Mouse (Mus musculus) small intestine, adult 2 months (tissue): Measurements from ENCODE around the gene BC017158. TPM values are rescaled to one million over a fixed set of nuclear protein-coding genes. Genes with fewer than 3 reads are reported as not detected.
A peak's percentile ranks its signal among the peaks of the same experiment; 100 is the strongest.
"Not testable (repeated sequence)": the region's sequence is repeated elsewhere in the genome, so short reads cannot be mapped to it uniquely, and the experiment has no call there.

Experiments used
- H3K27ac ChIP-seq: fragments of 200-500 bp; 2 replicates; pipeline ENCODE4 v1.5.1; 2012; ENCODE audit warnings: low read depth, low read length, control low read depth, inconsistent platforms; ENCODE audit not compliant: insufficient read depth
- H3K27me3 ChIP-seq: fragments of 200-500 bp; 2 replicates; pipeline ENCODE4 v1.6.1; 2012; ENCODE audit warnings: mild to moderate bottlenecking, moderate library complexity, low read length, inconsistent platforms; ENCODE audit not compliant: control insufficient read depth, insufficient read depth
- H3K36me3 ChIP-seq: fragments of 200-500 bp; 2 replicates; pipeline ENCODE4 v1.6.1; 2012; ENCODE audit warnings: mild to moderate bottlenecking, low read length, control low read depth, inconsistent platforms; ENCODE audit not compliant: control insufficient read depth, insufficient read depth
- H3K4me1 ChIP-seq: fragments of 200-500 bp; 2 replicates; pipeline ENCODE4 v1.6.1; 2012; ENCODE audit warnings: low read length, inconsistent platforms, mixed read lengths; ENCODE audit not compliant: control insufficient read depth, insufficient read depth, insufficient read length
- H3K4me3 ChIP-seq: fragments of 200-500 bp; 2 replicates; pipeline ENCODE4 v1.5.1; 2012; ENCODE audit warnings: low read depth, mild to moderate bottlenecking, control low read depth, inconsistent platforms, low read length, moderate library complexity
- CTCF ChIP-seq: fragments of 200-500 bp; IDR thresholded peaks from 2 replicates; pipeline ENCODE4 v1.5.1; 2012; ENCODE audit warnings: low read depth, mild to moderate bottlenecking, control low read depth, inconsistent platforms, low read length, moderate library complexity, mixed read lengths; ENCODE audit not compliant: insufficient replicate concordance, insufficient read length; ENCODE audit errors: extremely low read depth
- POLR2A ChIP-seq: fragments of 200-500 bp; IDR thresholded peaks from 2 replicates; pipeline ENCODE4 v1.6.1; 2012; ENCODE audit warnings: low read depth, mild to moderate bottlenecking, control low read depth, inconsistent platforms, low read length, moderate library complexity
- WGBS: fragments of 180-500 bp; shearing (Covaris S2); methylation state at CpG from one replicate; pipeline ENCODE4 v1.1.7; 2018; 5-methylcytosine and 5-hydroxymethylcytosine counted together
- polyA plus RNA-seq: library from polyadenylated mRNA; depleted of rRNA; stranded (reverse); fragments of >200 nt; gene quantifications from 2 replicates; pipeline ENCODE4 v1.2.3, GENCODE M21; 2012; rRNA removed

Gene BC017158
- polyA plus RNA-seq, result 47.4 and 52.7 TPM in 2 replicates

DNA sequence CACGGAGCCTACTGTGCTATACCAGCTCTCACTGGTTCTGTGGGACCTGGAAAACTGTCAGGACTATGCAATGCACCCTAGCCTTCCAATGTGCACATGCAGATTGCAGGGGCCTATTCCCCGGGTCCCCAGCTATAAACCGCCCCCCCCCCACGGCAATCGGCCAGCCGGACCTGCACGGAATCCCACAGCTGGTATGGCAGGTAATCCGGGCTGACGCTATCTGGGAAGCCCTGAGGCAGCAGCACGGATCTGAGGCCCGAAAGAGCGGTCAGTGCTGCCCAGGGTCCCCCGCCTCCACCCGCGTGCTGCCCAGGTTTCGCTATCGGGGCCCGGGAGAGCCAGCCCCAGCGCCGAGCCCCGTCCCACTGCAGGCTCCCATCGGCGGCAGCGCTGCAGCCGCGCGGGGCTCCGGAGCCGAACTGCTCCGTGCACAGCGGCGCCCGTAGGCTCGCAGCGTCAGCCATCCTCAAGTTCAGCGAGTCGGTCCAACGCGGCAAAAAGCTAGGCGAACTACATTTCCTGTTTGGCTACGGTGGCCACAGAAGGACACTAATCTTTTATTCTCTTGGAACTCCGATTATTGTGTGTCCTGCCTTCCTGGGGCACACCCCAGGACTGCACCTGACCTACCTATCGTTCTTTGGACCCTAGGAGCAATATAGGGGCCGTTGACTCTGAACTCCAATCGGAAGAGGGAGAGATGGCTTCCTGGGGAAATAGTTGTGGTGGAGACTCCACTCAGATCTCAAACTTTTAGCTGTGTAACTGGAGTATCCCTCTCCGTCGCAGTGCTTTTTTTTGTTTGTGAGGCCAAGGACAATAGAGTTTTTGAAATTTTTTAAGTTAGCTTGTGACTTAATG lies at the start of gene BC017158:
Gene BC017158 (minus strand): TSS at position 554 of the 864 bp plus-strand sequence.
- Histone ChIP-seq H3K4me3 (peak within 1 kb of the TSS; percentile 88), H3K36me3 (0 out of 2 replicates have a peak, but pooled peaks cover 3% of the 10 kb centered on the region), H3K4me1 (no peaks in the 10 kb centered on the region; the same call in 1 of the 2 replicates), H3K27me3 (no peaks in the 10 kb centered on the region), H3K27ac (peak within 1 kb of the TSS; percentile 36)
- TF ChIP-seq POLR2A (peak; percentile 32; the same call in 1 of the 2 replicates), CTCF (no peak)
- WGBS, result under 1% methylated on average over 47 of the region's 47 CpGs

DNA sequence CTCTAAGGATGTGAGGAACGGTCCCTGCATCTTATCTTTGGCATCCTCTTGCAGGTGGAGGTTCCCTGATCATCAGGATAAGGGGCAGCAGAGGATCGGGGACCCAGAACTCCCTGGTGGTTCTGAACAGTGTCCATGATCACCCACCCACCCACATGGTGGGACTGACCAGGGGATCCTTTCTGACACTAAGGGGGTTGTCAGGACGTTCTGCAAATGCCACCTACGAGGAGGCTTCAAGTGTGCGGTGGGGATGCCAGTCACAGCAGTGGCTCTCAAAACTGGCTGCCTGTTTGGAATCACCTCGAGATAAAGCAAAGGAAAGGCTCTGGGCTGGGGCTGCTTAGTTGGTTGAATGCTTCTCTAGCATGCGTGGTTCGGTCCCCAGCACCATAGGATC lies 49.0 kb upstream of the BC017158 start:
- H3K4me3 ChIP-seq, result no peak overlapping the region
- no peaks in the 10 kb centered on the region for H3K36me3 ChIP-seq
- TF ChIP-seq CTCF (no peak), POLR2A (no peak)
- no peak overlapping the region for H3K27ac ChIP-seq
- WGBS, result 77% methylated on average over 8 of the region's 8 CpGs
- peaks cover 12% of the 10 kb centered on the region; the same call in 1 of the 2 replicates for H3K4me1 ChIP-seq
- no peaks in the 10 kb centered on the region for H3K27me3 ChIP-seq

DNA sequence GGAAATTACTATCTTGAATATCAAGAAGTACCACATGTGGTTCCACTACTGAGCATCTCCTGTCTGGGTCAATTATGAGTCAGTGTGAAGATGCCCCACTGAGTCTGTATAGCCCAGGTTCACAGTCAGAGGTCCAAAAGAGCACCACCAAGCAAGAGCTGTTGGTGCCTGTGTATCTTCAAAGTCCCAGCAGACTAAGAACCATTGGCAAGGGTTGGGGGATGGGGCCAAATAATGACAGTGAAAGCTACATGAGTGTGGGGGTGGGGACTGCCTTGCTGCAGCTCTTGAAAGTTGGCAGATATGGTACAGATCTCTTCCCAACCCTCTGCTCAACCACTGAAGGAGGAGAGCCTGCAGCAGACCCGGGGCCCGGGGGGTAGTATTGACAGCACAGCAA lies 48.6 kb upstream of the BC017158 start:
- H3K4me3 ChIP-seq, result no peak overlapping the region
- TF ChIP-seq POLR2A, result no peak
- TF ChIP-seq CTCF, result no peak
- no peaks in the 10 kb centered on the region for H3K27me3 ChIP-seq
- H3K4me1 ChIP-seq, result peaks cover 12% of the 10 kb centered on the region; the same call in 1 of the 2 replicates
- H3K36me3 ChIP-seq, result no peaks in the 10 kb centered on the region
- 28% methylated on average over 2 of the region's 2 CpGs for WGBS
- no peak overlapping the region for H3K27ac ChIP-seq

DNA sequence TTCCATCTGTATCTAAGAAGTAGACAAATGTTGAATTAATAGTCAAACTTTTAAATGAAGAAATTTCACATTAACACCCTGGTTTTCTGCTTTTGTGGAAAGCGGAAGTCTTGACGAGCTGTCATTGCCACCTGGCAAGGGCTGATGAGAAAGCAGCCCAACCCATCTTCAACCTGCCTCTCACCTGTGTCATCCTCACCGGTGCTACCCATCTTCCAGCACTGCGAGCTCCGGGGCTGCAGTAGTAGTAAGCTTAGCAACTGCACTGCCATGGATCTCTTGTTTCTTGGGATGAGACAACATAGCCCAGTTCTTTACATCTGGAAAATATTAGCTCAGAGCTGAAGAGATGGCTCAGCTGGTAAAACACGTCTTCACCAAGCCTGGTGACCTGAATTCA lies 47.7 kb upstream of the BC017158 start:
- H3K4me1 ChIP-seq, result peaks cover 12% of the 10 kb centered on the region; the same call in 1 of the 2 replicates
- 88% methylated on average over 6 of the region's 6 CpGs for WGBS
- H3K4me3 ChIP-seq, result no peak overlapping the region
- no peak overlapping the region for H3K27ac ChIP-seq
- H3K27me3 ChIP-seq, result no peaks in the 10 kb centered on the region
- H3K36me3 ChIP-seq, result no peaks in the 10 kb centered on the region
- TF ChIP-seq CTCF (no peak), POLR2A (no peak)

DNA sequence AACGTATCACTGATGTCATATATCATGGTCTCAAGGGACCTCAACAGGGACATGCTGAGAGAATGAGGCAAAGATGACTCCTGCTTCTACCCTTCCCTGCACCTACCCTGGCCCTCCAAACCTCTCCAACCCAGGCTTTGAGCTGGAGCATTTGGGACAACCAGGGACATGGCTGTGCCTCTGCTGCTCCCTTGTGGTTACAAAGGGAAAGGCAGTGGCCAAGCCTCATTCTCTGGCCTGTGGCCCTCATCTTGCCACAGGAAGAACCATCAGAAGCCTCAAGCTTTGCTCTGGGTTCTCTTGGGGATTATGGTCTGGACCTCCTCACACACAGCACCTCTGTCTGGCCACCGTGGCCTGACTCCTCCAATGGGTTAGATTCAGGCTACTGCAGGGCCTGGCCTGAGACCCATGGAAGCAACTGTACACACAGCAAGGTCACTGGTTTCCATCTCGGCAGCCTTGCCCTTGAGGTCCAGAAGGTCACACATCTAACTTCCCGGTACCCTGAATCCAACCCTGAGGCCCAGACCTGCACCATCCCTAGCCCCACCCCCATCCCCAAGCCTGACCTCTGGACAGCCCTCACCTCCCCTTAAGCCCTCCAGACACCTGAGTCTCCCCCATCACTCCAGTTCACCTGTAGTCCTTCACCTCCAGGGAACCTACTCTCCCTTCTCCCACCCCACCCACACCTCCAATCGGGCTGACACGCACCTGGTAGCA lies 47.1 kb upstream of the BC017158 start:
- 53% methylated on average over 6 of the region's 6 CpGs for WGBS
- TF ChIP-seq POLR2A (no peak), CTCF (peak; percentile 94)
- H3K27me3 ChIP-seq, result no peaks in the 10 kb centered on the region
- peaks cover 7% of the 10 kb centered on the region; the same call in 1 of the 2 replicates for H3K4me1 ChIP-seq
- no peak overlapping the region for H3K27ac ChIP-seq
- H3K4me3 ChIP-seq, result no peak overlapping the region
- no peaks in the 10 kb centered on the region for H3K36me3 ChIP-seq

DNA sequence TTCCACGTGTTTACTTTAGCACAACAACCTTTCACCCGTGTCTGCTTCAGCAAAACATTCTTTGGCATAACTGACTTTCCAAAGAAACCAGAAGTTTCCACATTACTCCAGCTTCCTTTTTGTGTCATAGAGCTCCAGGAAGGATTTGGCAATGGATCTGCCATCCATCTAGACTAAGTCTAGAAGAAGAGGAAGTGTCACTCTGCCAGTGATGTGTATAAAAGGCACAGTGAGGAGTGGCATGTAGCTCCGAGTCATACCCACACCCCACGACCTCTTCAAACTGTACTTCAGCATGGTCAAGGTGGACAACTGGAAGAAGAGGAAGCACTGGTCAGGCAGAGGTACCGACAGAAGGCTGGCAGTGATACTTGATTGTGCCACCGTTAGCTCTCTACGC lies 46.5 kb upstream of the BC017158 start:
- no peaks in the 10 kb centered on the region for H3K36me3 ChIP-seq
- H3K27me3 ChIP-seq, result no peaks in the 10 kb centered on the region
- H3K4me3 ChIP-seq, result no peak overlapping the region
- TF ChIP-seq CTCF (no peak), POLR2A (no peak)
- H3K27ac ChIP-seq, result no peak overlapping the region
- peaks cover 4% of the 10 kb centered on the region; the same call in 1 of the 2 replicates for H3K4me1 ChIP-seq
- 72% methylated on average over 7 of the region's 7 CpGs for WGBS

DNA sequence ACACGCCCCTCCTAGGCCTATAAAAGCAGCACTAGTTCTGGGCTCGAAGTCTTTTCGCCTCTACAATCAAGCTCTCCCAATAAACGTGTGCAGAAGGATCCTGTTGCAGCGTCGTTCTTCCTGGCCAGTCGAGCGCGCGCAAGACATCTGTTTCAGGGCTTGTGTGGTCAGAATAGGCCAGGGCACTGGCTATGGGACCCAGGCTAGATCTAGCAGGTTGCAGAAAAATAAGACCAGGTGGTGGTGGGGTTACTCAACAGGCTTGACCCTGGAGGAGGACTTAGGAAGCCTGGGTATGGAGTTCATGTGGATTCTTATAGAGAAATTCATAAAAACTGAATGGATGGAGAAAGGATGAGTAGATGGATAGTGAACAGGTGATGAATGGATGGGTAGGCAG lies 44.7 kb upstream of the BC017158 start:
- H3K4me1 ChIP-seq, H3K27me3 ChIP-seq, H3K36me3 ChIP-seq, H3K4me3 ChIP-seq, H3K27ac ChIP-seq: not testable (repeated sequence)
- 95% methylated on average over 8 of the region's 10 CpGs for WGBS

DNA sequence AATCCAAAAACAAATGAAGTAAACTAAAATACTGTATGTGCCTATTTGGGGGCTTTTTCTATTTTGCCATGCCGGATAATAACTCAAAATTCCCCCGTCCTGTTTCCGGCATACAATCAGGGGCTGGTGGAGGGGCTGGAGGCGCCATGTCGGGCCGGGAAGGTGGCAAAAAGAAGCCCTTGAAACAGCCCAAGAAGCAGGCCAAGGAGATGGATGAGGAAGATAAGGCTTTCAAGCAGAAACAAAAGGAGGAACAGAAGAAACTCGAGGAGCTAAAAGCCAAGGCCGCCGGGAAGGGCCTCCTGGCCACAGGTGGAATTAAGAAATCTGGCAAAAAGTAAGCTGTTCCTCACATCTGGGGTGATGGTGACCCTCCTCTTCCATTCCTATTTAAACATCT lies 42.4 kb upstream of the BC017158 start:
- H3K4me1 ChIP-seq, H3K27ac ChIP-seq, H3K27me3 ChIP-seq, H3K4me3 ChIP-seq, H3K36me3 ChIP-seq: not testable (repeated sequence)
- 66% methylated on average over 9 of the region's 9 CpGs for WGBS
